Mouse (Mus musculus) stomach, embryonic 16.5 days (tissue): ENCODE results near the gene Pbp2. TPM values are rescaled to one million over a fixed set of nuclear protein-coding genes. Genes with fewer than 3 reads are reported as not detected.
A peak's percentile ranks its signal among the peaks of the same experiment; 100 is the strongest.

Experiments used
- ATAC-seq: fragments of 200-750 bp; cut with Nextera tagmentation; 2 replicates; pipeline ENCODE4 v1.8.0; 2017; ENCODE audit warnings: moderate number of reproducible peaks, moderate TSS enrichment; ENCODE audit not compliant: insufficient read depth, low FRiP score
- H3K27ac ChIP-seq: fragments of 300-500 bp; sonication (generic); 2 replicates; pipeline ENCODE4 v1.5.1; 2014; ENCODE audit warnings: low read length
- H3K27me3 ChIP-seq: fragments of 300-500 bp; sonication (generic); 2 replicates; pipeline ENCODE4 v1.6.1; 2014; ENCODE audit warnings: low read length, control low read depth, mixed read lengths; ENCODE audit not compliant: control insufficient read depth, insufficient read depth
- H3K36me3 ChIP-seq: fragments of 300-500 bp; sonication (generic); 2 replicates; pipeline ENCODE4 v1.6.1; 2014; ENCODE audit warnings: low read length; ENCODE audit not compliant: control insufficient read depth, insufficient read depth
- H3K4me1 ChIP-seq: fragments of 300-500 bp; sonication (generic); 2 replicates; pipeline ENCODE4 v1.6.1; 2014; ENCODE audit warnings: low read length, control low read depth, mixed read lengths; ENCODE audit not compliant: control insufficient read depth, insufficient read depth
- H3K4me2 ChIP-seq: fragments of 300-500 bp; sonication (generic); 2 replicates; pipeline ENCODE4 v1.6.1; 2014; ENCODE audit warnings: low read depth, low read length, mixed read lengths
- H3K4me3 ChIP-seq: fragments of 300-500 bp; sonication (generic); replicated peaks from 2 replicates; pipeline ENCODE4 v1.5.1; 2014; ENCODE audit warnings: mild to moderate bottlenecking, low read length
- H3K9ac ChIP-seq: fragments of 300-500 bp; sonication (generic); 2 replicates; pipeline ENCODE4 v1.6.1; 2014; ENCODE audit warnings: low read length
- H3K9me3 ChIP-seq: fragments of 300-500 bp; sonication (generic); replicated peaks from 2 replicates; pipeline ENCODE4 v1.6.1; 2016; ENCODE audit warnings: low read length, control low read depth; ENCODE audit not compliant: control insufficient read depth
- WGBS: fragments of 180-500 bp; shearing (Covaris S2); extraction: QIAGEN DNeasy Blood & Tissue Kit; methylation state at CpG from one replicate; pipeline ENCODE4 v1.1.7; 2014; 5-methylcytosine and 5-hydroxymethylcytosine counted together
- polyA plus RNA-seq: library from polyadenylated mRNA; unstranded; fragments of >200 nt; fragmentation: Nextera tagmentation; extraction: Ambion mirVana; gene quantifications from 2 replicates; pipeline ENCODE4 v1.2.1, GENCODE M21; 2015

Pbp2 gene
- polyA plus RNA-seq = 12.4 and 28.5 TPM in 2 replicates

DNA sequence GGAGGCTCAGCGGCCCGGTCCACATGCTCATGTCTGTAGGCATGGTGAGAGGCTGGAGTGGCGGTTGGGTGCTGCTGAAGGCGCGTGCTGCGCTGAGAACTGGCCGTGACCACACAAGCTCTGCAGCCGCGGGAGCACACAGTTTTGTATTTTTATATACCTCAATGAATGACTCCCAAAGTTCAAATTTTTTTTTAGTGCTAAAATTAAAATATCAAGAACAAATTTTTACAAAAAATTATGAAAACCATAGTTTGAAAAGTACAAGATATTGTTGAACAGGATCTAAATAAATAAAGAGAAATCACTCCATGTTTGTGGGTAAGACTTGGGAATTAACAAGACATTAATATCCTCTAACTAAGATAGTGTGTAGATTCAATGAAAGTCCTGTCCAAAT lies at the start of gene Pbp2:
Gene Pbp2 (minus strand): TSS at position 101 of the 400 bp plus-strand sequence.
- Histone ChIP-seq H3K4me1 (no peaks in the 10 kb centered on the region), H3K4me3 (no peak within 1 kb of the TSS), H3K9me3 (peaks cover 3% of the 10 kb centered on the region; the same call in 1 of the 2 replicates), H3K27ac (no peak within 1 kb of the TSS), H3K27me3 (no peaks in the 10 kb centered on the region), H3K9ac (no peak within 1 kb of the TSS), H3K36me3 (no peaks in the 10 kb centered on the region), H3K4me2 (no peak within 1 kb of the TSS)
- 96% methylated on average over 9 of the region's 9 CpGs for WGBS
- no peak for ATAC-seq

DNA sequence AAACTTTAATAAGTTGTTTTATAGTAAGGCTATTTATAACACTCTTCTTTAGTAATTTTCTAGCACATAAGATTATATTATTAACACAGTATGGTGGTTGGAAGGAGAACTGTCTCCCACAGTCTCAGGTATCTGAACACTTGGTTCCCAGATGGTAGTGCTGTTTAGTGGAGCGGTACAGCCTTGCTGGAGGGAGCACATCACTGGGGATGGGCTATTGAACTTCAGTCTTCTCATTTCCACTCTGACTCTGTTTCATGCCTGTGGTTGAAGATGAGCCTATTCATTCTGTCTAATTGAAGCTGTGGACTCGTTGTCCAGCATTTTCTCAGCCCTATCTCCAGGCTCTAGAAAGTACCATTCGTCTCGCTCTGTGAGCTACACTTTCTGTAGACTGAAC lies 44.7 kb upstream of the Pbp2 start:
- H3K4me2 ChIP-seq = no peak overlapping the region

DNA sequence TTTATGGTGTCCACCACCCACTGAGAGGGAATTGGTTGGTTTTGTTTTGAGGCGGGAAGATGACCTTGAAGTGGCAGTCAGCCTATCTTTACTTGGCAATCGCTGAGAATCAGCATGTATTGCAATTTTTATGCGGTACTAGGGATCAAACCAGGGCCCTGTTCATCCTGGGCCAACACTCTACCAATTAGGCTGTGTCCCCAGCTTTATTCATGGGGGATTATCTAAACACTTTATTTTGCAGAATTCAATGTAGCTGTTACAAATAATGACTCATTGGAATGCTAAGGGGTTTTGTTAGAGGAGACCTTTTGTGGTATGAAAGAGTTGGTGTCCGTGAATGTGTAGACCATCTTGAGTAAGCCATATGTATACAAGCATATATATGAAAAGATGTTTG lies 42.3 kb upstream of the Pbp2 start:
- Histone ChIP-seq H3K27me3 (no peaks in the 10 kb centered on the region), H3K4me1 (peaks cover 8% of the 10 kb centered on the region), H3K9me3 (no peaks in the 10 kb centered on the region), H3K27ac (no peak overlapping the region), H3K36me3 (no peaks in the 10 kb centered on the region), H3K9ac (no peak overlapping the region), H3K4me3 (no peak overlapping the region), H3K4me2 (no peak overlapping the region)
- ATAC-seq = no peak
- 75% methylated on average over 4 of the region's 4 CpGs for WGBS

More for the DNA sequence above, 44.7 kb upstream of the Pbp2 start:
- H3K27ac ChIP-seq = no peak overlapping the region
- no peak overlapping the region for H3K4me3 ChIP-seq
- no peaks in the 10 kb centered on the region for H3K27me3 ChIP-seq
- no peaks in the 10 kb centered on the region for H3K36me3 ChIP-seq
- H3K4me1 ChIP-seq = peaks cover 8% of the 10 kb centered on the region
- no peaks in the 10 kb centered on the region for H3K9me3 ChIP-seq
- WGBS = 84% methylated on average over 4 of the region's 4 CpGs
- H3K9ac ChIP-seq = no peak overlapping the region
- ATAC-seq = no peak

DNA sequence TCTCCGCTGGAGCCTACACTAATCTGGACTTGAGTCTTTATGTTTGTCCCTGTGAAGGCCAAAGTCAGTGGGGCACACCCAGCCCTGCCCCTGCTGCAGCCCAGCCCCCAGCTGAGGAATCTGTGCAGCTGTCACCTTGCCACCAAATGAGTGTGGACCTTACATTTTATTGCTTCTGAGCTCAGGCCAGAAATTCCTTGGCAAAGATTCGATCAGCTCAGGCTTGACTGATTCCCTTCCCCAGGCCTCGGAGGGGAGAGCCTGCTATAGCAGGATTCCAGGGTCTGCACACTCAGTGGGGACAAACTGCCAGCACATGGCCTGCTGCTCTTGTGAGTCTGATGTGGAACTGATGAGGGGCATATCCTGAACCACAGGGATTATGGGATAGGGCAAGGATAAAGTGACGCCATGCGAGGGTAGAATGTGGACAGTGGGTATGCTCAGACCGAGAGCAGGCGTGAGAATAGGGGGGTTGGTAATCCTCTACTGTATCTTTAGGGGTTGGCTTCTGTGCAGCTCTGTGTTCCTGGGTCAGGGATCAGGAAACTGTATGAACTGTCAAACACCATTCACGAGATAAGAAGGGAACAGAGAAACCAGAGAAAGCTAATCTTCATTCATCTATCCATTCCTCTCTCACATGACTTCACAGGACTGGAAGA lies 41.6 kb upstream of the Pbp2 start:
- Histone ChIP-seq H3K4me2 (no peak overlapping the region), H3K9ac (no peak overlapping the region), H3K27me3 (no peaks in the 10 kb centered on the region), H3K4me3 (no peak overlapping the region), H3K9me3 (no peaks in the 10 kb centered on the region), H3K4me1 (peaks cover 8% of the 10 kb centered on the region), H3K36me3 (no peaks in the 10 kb centered on the region), H3K27ac (peak overlapping the region; percentile 38; the same call in 1 of the 2 replicates)
- peak; percentile 42; the same call in 1 of the 2 replicates for ATAC-seq
- 52% methylated on average over 8 of the region's 8 CpGs for WGBS

DNA sequence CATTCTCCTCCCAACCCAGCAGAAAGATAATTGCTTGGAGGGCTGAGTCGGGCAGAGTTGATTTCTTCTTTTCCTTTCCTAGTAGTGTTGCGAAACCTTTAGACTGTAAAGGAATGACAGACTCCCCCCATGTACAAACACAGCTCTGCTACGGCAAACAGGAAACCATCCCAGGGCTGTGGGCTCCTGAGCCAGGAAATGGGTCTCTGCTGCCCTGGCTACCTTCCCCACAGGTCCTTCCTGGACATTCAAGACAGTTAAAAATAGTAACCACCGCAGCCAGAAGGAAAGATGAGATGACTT lies 30.8 kb upstream of the Pbp2 start:
- no peak overlapping the region for H3K9ac ChIP-seq
- ATAC-seq = 0 out of 2 replicates have a peak, but pooled peaks have one; percentile 27
- no peak overlapping the region for H3K4me2 ChIP-seq
- H3K36me3 ChIP-seq = no peaks in the 10 kb centered on the region
- H3K27ac ChIP-seq = peak overlapping the region; percentile 35
- H3K27me3 ChIP-seq = no peaks in the 10 kb centered on the region
- H3K9me3 ChIP-seq = no peaks in the 10 kb centered on the region
- H3K4me3 ChIP-seq = no peak overlapping the region
- WGBS = 43% methylated on average over 4 of the region's 4 CpGs
- H3K4me1 ChIP-seq = no peaks in the 10 kb centered on the region; the same call in 1 of the 2 replicates

DNA sequence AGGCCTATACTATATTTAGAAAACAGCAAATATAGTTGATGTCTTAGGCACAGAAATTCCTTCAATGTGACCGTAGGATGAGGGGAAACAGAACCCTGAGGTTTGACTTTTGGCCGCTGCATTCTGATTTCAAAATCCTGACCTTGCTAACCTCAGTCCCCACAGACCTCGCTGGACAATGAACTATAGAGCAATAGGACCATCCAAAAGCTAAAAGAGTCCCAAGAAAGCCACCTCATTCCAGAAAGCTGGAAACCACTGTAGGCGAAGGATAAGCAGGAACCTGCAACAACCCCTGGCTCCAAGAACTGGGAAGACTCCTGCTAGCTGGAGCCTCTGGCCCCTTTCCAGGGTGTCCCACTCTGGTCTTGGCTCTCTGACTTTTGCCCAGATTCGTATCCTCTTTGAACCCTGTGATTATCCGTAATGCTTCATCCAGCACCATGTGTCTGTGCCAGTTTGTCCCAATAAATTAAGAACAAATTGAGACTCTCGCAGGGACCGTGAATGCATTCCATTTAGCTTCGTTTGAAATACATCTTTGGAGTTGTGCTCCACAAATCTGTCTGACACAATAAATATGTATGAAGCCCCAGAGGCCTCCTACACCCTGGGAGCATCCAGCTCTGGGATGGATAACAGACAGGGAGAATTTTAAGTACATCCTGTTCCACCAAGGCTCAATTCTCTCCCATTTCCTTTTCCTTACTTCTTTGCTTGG lies 30.3 kb upstream of the Pbp2 start:
- no peaks in the 10 kb centered on the region for H3K27me3 ChIP-seq
- H3K36me3 ChIP-seq = no peaks in the 10 kb centered on the region
- H3K27ac ChIP-seq = peak overlapping the region; percentile 35
- no peak overlapping the region for H3K4me2 ChIP-seq
- no peaks in the 10 kb centered on the region; the same call in 1 of the 2 replicates for H3K4me1 ChIP-seq
- H3K9me3 ChIP-seq = no peaks in the 10 kb centered on the region
- WGBS = 67% methylated on average over 9 of the region's 9 CpGs
- H3K9ac ChIP-seq = no peak overlapping the region
- ATAC-seq = 0 out of 2 replicates have a peak, but pooled peaks have one; percentile 9
- H3K4me3 ChIP-seq = no peak overlapping the region

DNA sequence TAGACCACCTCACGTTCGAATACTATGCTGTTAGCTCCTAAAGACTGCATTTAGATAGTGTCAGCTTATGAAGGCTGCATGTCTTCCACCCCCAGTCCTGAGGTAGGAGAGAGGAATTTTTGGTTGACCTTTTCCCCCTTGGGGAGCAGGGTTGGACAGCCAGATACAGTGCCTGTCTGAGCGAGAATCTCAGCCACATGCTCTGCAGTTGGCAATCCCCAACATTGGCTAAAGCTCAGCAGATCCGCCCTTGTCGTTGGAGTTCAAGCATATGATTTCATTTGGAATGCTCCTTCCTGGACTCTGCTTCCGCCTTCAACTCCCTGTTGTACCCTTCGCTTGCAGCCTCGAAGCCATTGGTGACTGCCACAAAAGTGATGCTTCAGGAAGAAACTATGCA lies 26.2 kb upstream of the Pbp2 start:
- Histone ChIP-seq H3K27ac (no peak overlapping the region), H3K9ac (no peak overlapping the region), H3K36me3 (no peaks in the 10 kb centered on the region), H3K4me3 (no peak overlapping the region), H3K4me1 (peaks cover 19% of the 10 kb centered on the region), H3K9me3 (no peaks in the 10 kb centered on the region), H3K27me3 (no peaks in the 10 kb centered on the region), H3K4me2 (no peak overlapping the region)
- WGBS = 87% methylated on average over 8 of the region's 8 CpGs
- ATAC-seq = no peak

DNA sequence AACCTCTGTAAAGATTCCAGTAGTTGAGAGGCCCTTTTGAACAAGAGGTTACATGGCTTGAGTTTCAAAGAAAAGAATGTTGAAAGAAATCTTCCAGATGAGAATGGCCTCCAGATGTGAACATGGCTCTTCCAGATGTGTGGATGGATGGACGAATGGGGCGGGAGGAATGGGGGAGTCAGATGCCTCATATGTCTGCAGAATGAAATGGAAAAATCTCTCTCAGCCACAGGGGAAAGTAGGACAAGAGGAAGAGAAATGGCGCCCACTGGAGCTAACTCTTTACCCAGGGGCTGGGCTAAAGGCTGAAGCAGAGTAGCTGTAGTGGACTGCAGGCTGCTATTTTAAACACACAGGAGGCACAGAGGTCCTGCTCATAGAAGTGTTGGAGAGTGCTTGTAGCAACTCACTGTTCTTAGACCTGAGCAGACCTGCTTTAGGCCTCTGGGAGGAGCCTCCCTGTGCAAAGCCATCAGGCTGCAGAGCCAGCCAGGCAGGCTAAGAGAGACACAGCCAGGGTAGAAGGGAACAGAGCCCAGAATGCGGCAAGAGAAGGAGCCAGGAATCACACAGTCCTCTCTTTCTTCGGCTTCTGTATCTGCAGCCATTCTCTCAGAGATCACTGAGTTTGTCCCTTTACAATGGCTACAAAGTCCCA lies 23.9 kb upstream of the Pbp2 start:
- no peaks in the 10 kb centered on the region for H3K9me3 ChIP-seq
- no peaks in the 10 kb centered on the region for H3K27me3 ChIP-seq
- H3K27ac ChIP-seq = peak overlapping the region; percentile 83
- ATAC-seq = no peak
- no peak overlapping the region for H3K4me3 ChIP-seq
- no peak overlapping the region for H3K4me2 ChIP-seq
- no peaks in the 10 kb centered on the region for H3K36me3 ChIP-seq
- WGBS = 61% methylated on average over 5 of the region's 5 CpGs
- H3K9ac ChIP-seq = peak overlapping the region; percentile 41
- peaks cover 19% of the 10 kb centered on the region for H3K4me1 ChIP-seq

DNA sequence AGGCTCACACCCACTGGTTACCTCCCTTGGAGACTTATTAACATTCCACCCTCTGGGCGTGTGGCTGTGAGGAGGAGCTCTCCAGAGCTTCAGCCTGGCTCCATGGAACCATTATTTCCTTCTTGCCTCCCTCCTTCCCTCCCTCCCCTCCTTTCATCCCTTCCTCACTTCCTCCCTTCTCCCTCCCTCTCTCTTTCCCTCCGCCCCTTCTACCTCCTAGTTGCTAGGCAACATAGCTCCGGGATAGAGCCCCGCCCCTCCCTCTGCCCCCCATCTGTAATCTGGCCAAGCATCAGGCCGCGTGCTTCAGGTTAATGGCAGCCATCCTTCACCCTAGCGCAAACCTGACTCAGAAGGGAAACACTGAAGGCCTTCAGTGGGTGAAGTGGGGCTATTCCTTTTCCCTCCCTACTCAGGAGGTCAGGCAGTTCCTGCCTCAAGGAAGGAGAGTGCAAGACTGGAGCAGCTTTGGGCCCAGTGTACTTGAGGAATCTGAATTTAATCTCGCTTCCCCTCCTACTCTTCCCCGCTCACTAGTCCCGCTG lies 22.6 kb upstream of the Pbp2 start:
- H3K27ac ChIP-seq = peak overlapping the region; percentile 83

More for the DNA sequence above, 22.6 kb upstream of the Pbp2 start:
- H3K4me1 ChIP-seq = peaks cover 19% of the 10 kb centered on the region
- H3K9me3 ChIP-seq = no peaks in the 10 kb centered on the region
- 0 out of 2 replicates have a peak overlapping the region, but pooled peaks have one; percentile 16 for H3K4me2 ChIP-seq
- H3K36me3 ChIP-seq = no peaks in the 10 kb centered on the region
- H3K9ac ChIP-seq = no peak overlapping the region
- ATAC-seq = peak; percentile 72; the same call in 1 of the 2 replicates
- 21% methylated on average over 10 of the region's 10 CpGs for WGBS
- H3K4me3 ChIP-seq = no peak overlapping the region
- no peaks in the 10 kb centered on the region for H3K27me3 ChIP-seq
